Mouse (Mus musculus): Measurements from ENCODE around the gene Epn1. TPM values are rescaled to one million over a fixed set of nuclear protein-coding genes. Genes with fewer than 3 reads are reported as not detected.

The Epn1 gene
- 74.5 and 79.6 TPM in 2 replicates for polyA plus RNA-seq (2016; fragmentation: Nextera tagmentation; extraction: Ambion mirVana)

- Histone ChIP-seq H3K9ac (peak within 1 kb of the TSS; percentile 97), H3K4me1 (peaks cover 19% of the 10 kb centered on the region), H3K27me3 (no peaks in the 10 kb centered on the region), H3K36me3 (peaks cover 50% of the 10 kb centered on the region), H3K4me2 (replicated peaks) (peak within 1 kb of the TSS; percentile 92), H3K27ac (peak within 1 kb of the TSS; percentile 90), H3K4me3 (peak within 1 kb of the TSS; percentile 97), H3K9me3 (replicated peaks) (no peaks in the 10 kb centered on the region)
- peak; percentile 98 for ATAC-seq (ENCODE audit: low FRiP score)
- WGBS: under 1% methylated on average over 76 of the region's 81 CpGs
These were observed at the start of gene Epn1 for GRCm38 (mm10) chr7:5080010-5080751. TSS of gene Epn1 (plus strand) at chr7:5080235.

GRCm38 (mm10) chr7:5030554-5031275, 49.3 kb upstream of the Epn1 start:
- 83% methylated on average over 63 of the region's 63 CpGs for WGBS
- H3K36me3 ChIP-seq: peaks cover 92% of the 10 kb centered on the region
- ATAC-seq (ENCODE audit: low FRiP score): no peak
- no peak overlapping the region for H3K9ac ChIP-seq
- peaks cover 35% of the 10 kb centered on the region for H3K9me3 ChIP-seq (replicated peaks)
- no peak overlapping the region for H3K4me2 ChIP-seq (replicated peaks)
- H3K27ac ChIP-seq: no peak overlapping the region
- no peaks in the 10 kb centered on the region for H3K27me3 ChIP-seq
- no peak overlapping the region for H3K4me3 ChIP-seq
- no peaks in the 10 kb centered on the region for H3K4me1 ChIP-seq

- Histone ChIP-seq H3K9me3 (replicated peaks) (peaks cover 35% of the 10 kb centered on the region), H3K4me2 (replicated peaks) (no peak overlapping the region), H3K27me3 (no peaks in the 10 kb centered on the region), H3K4me3 (no peak overlapping the region), H3K9ac (no peak overlapping the region), H3K4me1 (no peaks in the 10 kb centered on the region), H3K27ac (no peak overlapping the region), H3K36me3 (peaks cover 90% of the 10 kb centered on the region)
- no peak for ATAC-seq (ENCODE audit: low FRiP score)
- 79% methylated on average over 45 of the region's 46 CpGs for WGBS
These were observed 48.5 kb upstream of the Epn1 start for GRCm38 (mm10) chr7:5031496-5031895.

- Histone ChIP-seq H3K27me3 (no peaks in the 10 kb centered on the region), H3K4me1 (0 out of 2 replicates have a peak, but pooled peaks cover 4% of the 10 kb centered on the region), H3K9me3 (replicated peaks) (peaks cover 34% of the 10 kb centered on the region), H3K27ac (no peak within 1 kb of the TSS), H3K9ac (no peak within 1 kb of the TSS), H3K4me3 (no peak within 1 kb of the TSS), H3K4me2 (replicated peaks) (no peak within 1 kb of the TSS), H3K36me3 (peaks cover 73% of the 10 kb centered on the region)
- no peak for ATAC-seq (ENCODE audit: low FRiP score)
- WGBS: 87% methylated on average over 3 of the region's 3 CpGs
These were observed 46.2 kb upstream of the Epn1 start, which contains the start of gene 4632433K11Rik for GRCm38 (mm10) chr7:5033818-5034217. TSS of gene 4632433K11Rik (plus strand) at chr7:5034118.

GRCm38 (mm10) chr7:5035628-5036027, 44.4 kb upstream of the Epn1 start:
- no peak for ATAC-seq (ENCODE audit: low FRiP score)
- H3K9ac ChIP-seq: no peak overlapping the region
- H3K4me1 ChIP-seq: peaks cover 12% of the 10 kb centered on the region; the same call in 1 of the 2 replicates
- no peak overlapping the region for H3K4me2 ChIP-seq (replicated peaks)
- no peak overlapping the region for H3K4me3 ChIP-seq
- H3K36me3 ChIP-seq: peaks cover 55% of the 10 kb centered on the region
- WGBS: 95% methylated on average over 17 of the region's 17 CpGs
- peaks cover 17% of the 10 kb centered on the region for H3K9me3 ChIP-seq (replicated peaks)
- H3K27ac ChIP-seq: no peak overlapping the region
- H3K27me3 ChIP-seq: no peaks in the 10 kb centered on the region

GRCm38 (mm10) chr7:5036136-5036535, 43.9 kb upstream of the Epn1 start:
- no peak overlapping the region for H3K9ac ChIP-seq
- H3K27ac ChIP-seq: no peak overlapping the region
- peaks cover 12% of the 10 kb centered on the region for H3K9me3 ChIP-seq (replicated peaks)
- no peak overlapping the region for H3K4me2 ChIP-seq (replicated peaks)
- H3K27me3 ChIP-seq: no peaks in the 10 kb centered on the region
- H3K4me1 ChIP-seq: peaks cover 12% of the 10 kb centered on the region; the same call in 1 of the 2 replicates
- peaks cover 50% of the 10 kb centered on the region for H3K36me3 ChIP-seq
- WGBS: 90% methylated on average over 9 of the region's 9 CpGs
- no peak for ATAC-seq (ENCODE audit: low FRiP score)
- H3K4me3 ChIP-seq: no peak overlapping the region

- peaks cover 3% of the 10 kb centered on the region; the same call in 1 of the 2 replicates for H3K9me3 ChIP-seq (replicated peaks)
- WGBS: 93% methylated on average over 7 of the region's 7 CpGs
These were observed 43.0 kb upstream of the Epn1 start for GRCm38 (mm10) chr7:5037026-5037425.

GRCm38 (mm10) chr7:5037467-5037866, 42.6 kb upstream of the Epn1 start:
- Histone ChIP-seq H3K27me3 (no peaks in the 10 kb centered on the region), H3K36me3 (peaks cover 37% of the 10 kb centered on the region), H3K4me2 (replicated peaks) (peak overlapping the region; percentile 54), H3K9me3 (replicated peaks) (no peaks in the 10 kb centered on the region), H3K4me1 (peaks cover 12% of the 10 kb centered on the region; the same call in 1 of the 2 replicates), H3K9ac (no peak overlapping the region), H3K4me3 (peak overlapping the region; percentile 66), H3K27ac (0 out of 2 replicates have a peak overlapping the region, but pooled peaks have one; percentile 98)
- WGBS: 89% methylated on average over 8 of the region's 8 CpGs
- ATAC-seq (ENCODE audit: low FRiP score): no peak

More at GRCm38 (mm10) chr7:5037026-5037425, 43.0 kb upstream of the Epn1 start:
- Histone ChIP-seq H3K36me3 (peaks cover 41% of the 10 kb centered on the region), H3K4me2 (replicated peaks) (no peak overlapping the region), H3K4me1 (peaks cover 12% of the 10 kb centered on the region; the same call in 1 of the 2 replicates), H3K9ac (no peak overlapping the region), H3K4me3 (no peak overlapping the region), H3K27ac (no peak overlapping the region; the same call in 1 of the 2 replicates), H3K27me3 (no peaks in the 10 kb centered on the region)
- no peak for ATAC-seq (ENCODE audit: low FRiP score)

GRCm38 (mm10) chr7:5038109-5038732, 41.8 kb upstream of the Epn1 start, which contains the start of gene Zfp784:
TSS of gene Zfp784 (minus strand) at chr7:5038446.
- H3K9me3 ChIP-seq (replicated peaks): no peaks in the 10 kb centered on the region
- H3K27ac ChIP-seq: peak within 1 kb of the TSS; percentile 98
- H3K4me1 ChIP-seq: peaks cover 12% of the 10 kb centered on the region; the same call in 1 of the 2 replicates
- H3K4me2 ChIP-seq (replicated peaks): peak within 1 kb of the TSS; percentile 54
- H3K27me3 ChIP-seq: no peaks in the 10 kb centered on the region
- H3K4me3 ChIP-seq: peak within 1 kb of the TSS; percentile 66
- peak within 1 kb of the TSS; percentile 73 for H3K9ac ChIP-seq
- under 1% methylated on average over 48 of the region's 48 CpGs for WGBS
- peak; percentile 97 for ATAC-seq (ENCODE audit: low FRiP score)
- H3K36me3 ChIP-seq: peaks cover 29% of the 10 kb centered on the region

GRCm38 (mm10) chr7:5038940-5039339, 41.1 kb upstream of the Epn1 start:
- no peaks in the 10 kb centered on the region for H3K27me3 ChIP-seq
- H3K4me2 ChIP-seq (replicated peaks): peak overlapping the region; percentile 54
- H3K4me1 ChIP-seq: peaks cover 12% of the 10 kb centered on the region; the same call in 1 of the 2 replicates
- H3K9me3 ChIP-seq (replicated peaks): no peaks in the 10 kb centered on the region
- peaks cover 22% of the 10 kb centered on the region for H3K36me3 ChIP-seq
- H3K9ac ChIP-seq: peak overlapping the region; percentile 73
- H3K4me3 ChIP-seq: peak overlapping the region; percentile 66
- WGBS: 25% methylated on average over 5 of the region's 5 CpGs
- no peak for ATAC-seq (ENCODE audit: low FRiP score)
- H3K27ac ChIP-seq: 0 out of 2 replicates have a peak overlapping the region, but pooled peaks have one; percentile 98

- Histone ChIP-seq H3K27me3 (no peaks in the 10 kb centered on the region), H3K4me2 (replicated peaks) (no peak overlapping the region), H3K9me3 (replicated peaks) (no peaks in the 10 kb centered on the region), H3K4me3 (no peak overlapping the region), H3K27ac (no peak overlapping the region), H3K9ac (no peak overlapping the region), H3K36me3 (no peaks in the 10 kb centered on the region), H3K4me1 (no peaks in the 10 kb centered on the region)
- ATAC-seq (ENCODE audit: low FRiP score): no peak
- WGBS: 80% methylated on average over 2 of the region's 2 CpGs
These were observed 35.1 kb upstream of the Epn1 start for GRCm38 (mm10) chr7:5044981-5045380.

GRCm38 (mm10) chr7:5046112-5046511, 33.9 kb upstream of the Epn1 start:
- WGBS: 65% methylated on average over 2 of the region's 2 CpGs
- H3K27ac ChIP-seq: no peak overlapping the region
- no peak overlapping the region for H3K4me3 ChIP-seq
- H3K9ac ChIP-seq: no peak overlapping the region
- ATAC-seq (ENCODE audit: low FRiP score): no peak
- no peaks in the 10 kb centered on the region for H3K36me3 ChIP-seq
- no peaks in the 10 kb centered on the region for H3K27me3 ChIP-seq
- peaks cover 7% of the 10 kb centered on the region; the same call in 1 of the 2 replicates for H3K4me1 ChIP-seq
- no peaks in the 10 kb centered on the region for H3K9me3 ChIP-seq (replicated peaks)
- H3K4me2 ChIP-seq (replicated peaks): no peak overlapping the region

Measured in hindbrain, embryonic 12.5 days (tissue).